Mouse (Mus musculus) midbrain, embryonic 11.5 days (tissue): ENCODE measurements around the gene Zfp1. TPM values are rescaled to one million over a fixed set of nuclear protein-coding genes. Genes with fewer than 3 reads are reported as not detected.

Experiments
- ATAC-seq: fragments of 200-750 bp; cut with Nextera tagmentation; 2 replicates; pipeline ENCODE4 v1.8.0; 2017; ENCODE audit warnings: moderate TSS enrichment, moderate library complexity; ENCODE audit not compliant: low FRiP score
- DNase-seq: peaks from one replicate; pipeline ENCODE4 v3.0.0; 2015; ENCODE audit warnings: low spot score; ENCODE audit errors: missing footprints
- H3K27ac ChIP-seq: fragments of 300-500 bp; sonication (generic); 2 replicates; pipeline ENCODE4 v1.5.1; 2014; ENCODE audit warnings: low read depth, low read length
- H3K27me3 ChIP-seq: fragments of 300-500 bp; sonication (generic); 2 replicates; pipeline ENCODE4 v1.6.1; 2014; ENCODE audit warnings: mild to moderate bottlenecking, low read length, moderate library complexity, mixed read lengths; ENCODE audit not compliant: control insufficient read depth, insufficient read depth
- H3K36me3 ChIP-seq: fragments of 300-500 bp; sonication (generic); 2 replicates; pipeline ENCODE4 v1.6.1; 2014; ENCODE audit warnings: mild to moderate bottlenecking, low read length, moderate library complexity, mixed read lengths; ENCODE audit not compliant: control insufficient read depth, insufficient read depth
- H3K4me1 ChIP-seq: fragments of 300-500 bp; sonication (generic); 2 replicates; pipeline ENCODE4 v1.6.1; 2014; ENCODE audit warnings: low read length; ENCODE audit not compliant: control insufficient read depth, insufficient read depth
- H3K4me2 ChIP-seq: fragments of 300-500 bp; sonication (generic); 2 replicates; pipeline ENCODE4 v1.6.1; 2014; ENCODE audit warnings: mild to moderate bottlenecking, moderate library complexity
- H3K4me3 ChIP-seq: fragments of 300-500 bp; sonication (generic); 2 replicates; pipeline ENCODE4 v1.5.1; 2014; ENCODE audit warnings: low read depth, low read length
- H3K9ac ChIP-seq: fragments of 300-500 bp; sonication (generic); 2 replicates; pipeline ENCODE4 v1.6.1; 2014; ENCODE audit warnings: low read length
- H3K9me3 ChIP-seq: fragments of 300-500 bp; sonication (generic); 2 replicates; pipeline ENCODE4 v1.6.1; 2016; ENCODE audit warnings: low read length; ENCODE audit not compliant: control insufficient read depth
- WGBS: fragments of 180-500 bp; shearing (Covaris S2); extraction: QIAGEN DNeasy Blood & Tissue Kit; methylation state at CpG from one replicate; pipeline ENCODE4 v1.1.7; 2014; 5-methylcytosine and 5-hydroxymethylcytosine counted together
- polyA plus RNA-seq: library from polyadenylated mRNA; unstranded; fragments of >200 nt; fragmentation: Nextera tagmentation; extraction: Ambion mirVana; gene quantifications from 2 replicates; pipeline ENCODE4 v1.2.1, GENCODE M21; 2014

Gene Zfp1
- polyA plus RNA-seq, 1 experiment from 2014 or later: 23.8 TPM

DNA sequence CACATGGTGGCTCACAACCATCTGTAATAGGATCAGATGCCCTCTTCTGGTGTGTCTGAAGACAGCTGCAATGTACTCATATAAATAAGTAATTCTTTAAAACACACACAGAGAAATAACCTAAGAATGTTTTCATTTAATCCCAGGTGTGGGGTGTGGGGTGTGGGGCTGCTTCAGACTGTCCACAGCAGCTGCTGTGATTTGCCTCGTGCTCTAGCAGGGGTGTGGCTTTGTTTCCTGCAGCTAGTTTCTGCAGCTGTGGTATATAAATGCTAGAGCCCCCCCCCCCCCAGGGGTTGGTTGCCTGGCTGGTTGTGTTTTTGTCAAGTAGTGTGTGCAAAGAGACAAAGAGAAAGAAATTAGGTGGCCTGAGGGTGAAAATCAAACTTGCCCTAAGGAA is 55.8 kb downstream of the Zfp1 start:
- H3K36me3 ChIP-seq: no peaks in the 10 kb centered on the region
- no peak overlapping the region for H3K4me2 ChIP-seq
- ATAC-seq (no peak), DNase-seq (no peak)
- H3K4me1 ChIP-seq: no peaks in the 10 kb centered on the region
- 43% methylated on average over 1 of the region's 1 CpGs for WGBS
- no peak overlapping the region for H3K27ac ChIP-seq
- no peaks in the 10 kb centered on the region for H3K27me3 ChIP-seq
- H3K9ac ChIP-seq: no peak overlapping the region
- H3K4me3 ChIP-seq: no peak overlapping the region
- no peaks in the 10 kb centered on the region for H3K9me3 ChIP-seq

DNA sequence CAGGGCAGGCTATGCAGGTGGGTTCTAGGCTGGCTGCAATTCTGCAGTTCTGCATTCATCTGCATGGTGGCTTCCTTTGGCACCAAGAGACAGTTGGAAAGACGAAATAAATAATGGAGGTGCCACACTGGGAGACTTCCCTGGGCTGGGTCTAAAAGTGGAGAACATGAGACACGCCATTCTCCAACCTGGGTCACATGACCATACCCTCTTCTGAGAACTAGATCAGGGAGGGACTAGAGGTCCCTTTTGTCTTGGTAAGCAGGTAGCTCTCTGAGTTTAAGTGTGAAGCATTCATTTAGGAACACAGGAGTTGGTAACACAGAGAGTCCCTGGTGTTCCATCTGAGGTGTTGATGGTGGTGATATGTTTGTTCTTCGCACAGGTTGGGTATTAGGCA is 57.0 kb downstream of the Zfp1 start:
- no peak for ATAC-seq
- no peak for DNase-seq
- Histone ChIP-seq H3K27me3 (no peaks in the 10 kb centered on the region), H3K36me3 (no peaks in the 10 kb centered on the region), H3K4me2 (no peak overlapping the region), H3K9ac (no peak overlapping the region), H3K4me3 (no peak overlapping the region), H3K27ac (no peak overlapping the region), H3K9me3 (no peaks in the 10 kb centered on the region), H3K4me1 (no peaks in the 10 kb centered on the region)
- WGBS: 79% methylated on average over 3 of the region's 3 CpGs

DNA sequence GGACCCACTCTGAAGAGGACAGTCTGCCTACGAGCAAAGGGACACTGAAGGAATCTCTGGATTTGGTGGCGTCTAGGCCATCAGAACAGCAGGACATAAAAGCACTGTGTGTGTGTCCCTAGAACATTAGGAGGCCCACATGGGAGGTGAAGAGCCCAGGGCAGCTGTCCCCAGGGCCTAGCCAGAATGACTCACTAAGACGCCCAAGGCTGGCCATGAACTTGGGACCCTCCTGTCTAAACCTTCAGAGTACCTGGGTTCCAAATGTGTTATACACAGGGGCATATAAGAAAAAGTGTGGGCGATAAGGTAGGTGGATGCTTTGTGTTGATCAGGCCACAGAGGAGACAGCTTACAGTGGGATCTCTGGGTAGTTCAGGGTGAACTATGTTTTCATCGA is 57.5 kb downstream of the Zfp1 start:
- 84% methylated on average over 5 of the region's 5 CpGs for WGBS
- Histone ChIP-seq H3K27ac (no peak overlapping the region), H3K4me1 (no peaks in the 10 kb centered on the region)

DNA sequence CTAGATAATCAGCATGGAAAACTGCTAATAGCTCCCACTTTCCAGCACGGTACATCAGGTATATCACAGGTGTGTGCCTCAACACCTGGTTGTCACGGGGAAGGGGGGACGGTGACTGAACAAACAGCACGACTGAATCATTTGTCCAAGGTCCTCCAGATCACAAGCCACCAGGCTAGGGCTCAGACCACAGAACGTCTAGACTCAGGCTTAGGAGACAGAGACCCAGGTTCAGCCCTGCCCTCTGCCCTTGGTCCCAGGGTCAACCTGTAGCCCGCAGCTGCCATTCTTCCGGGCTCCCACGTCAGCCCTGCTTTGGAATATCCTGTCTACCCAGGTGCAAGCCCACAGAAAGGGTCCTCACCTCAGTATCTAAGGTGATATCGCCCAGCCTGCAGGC is 58.2 kb downstream of the Zfp1 start:
- 91% methylated on average over 9 of the region's 9 CpGs for WGBS
- Histone ChIP-seq H3K4me3 (no peak overlapping the region), H3K4me2 (no peak overlapping the region), H3K4me1 (no peaks in the 10 kb centered on the region), H3K9me3 (no peaks in the 10 kb centered on the region), H3K9ac (no peak overlapping the region), H3K27me3 (no peaks in the 10 kb centered on the region), H3K36me3 (no peaks in the 10 kb centered on the region), H3K27ac (no peak overlapping the region)
- ATAC-seq (no peak), DNase-seq (no peak)

More for the DNA sequence above, 57.5 kb downstream of the Zfp1 start:
- ATAC-seq: no peak
- DNase-seq: no peak
- Histone ChIP-seq H3K27me3 (no peaks in the 10 kb centered on the region), H3K9me3 (no peaks in the 10 kb centered on the region), H3K36me3 (no peaks in the 10 kb centered on the region), H3K4me2 (no peak overlapping the region), H3K9ac (no peak overlapping the region), H3K4me3 (no peak overlapping the region)

DNA sequence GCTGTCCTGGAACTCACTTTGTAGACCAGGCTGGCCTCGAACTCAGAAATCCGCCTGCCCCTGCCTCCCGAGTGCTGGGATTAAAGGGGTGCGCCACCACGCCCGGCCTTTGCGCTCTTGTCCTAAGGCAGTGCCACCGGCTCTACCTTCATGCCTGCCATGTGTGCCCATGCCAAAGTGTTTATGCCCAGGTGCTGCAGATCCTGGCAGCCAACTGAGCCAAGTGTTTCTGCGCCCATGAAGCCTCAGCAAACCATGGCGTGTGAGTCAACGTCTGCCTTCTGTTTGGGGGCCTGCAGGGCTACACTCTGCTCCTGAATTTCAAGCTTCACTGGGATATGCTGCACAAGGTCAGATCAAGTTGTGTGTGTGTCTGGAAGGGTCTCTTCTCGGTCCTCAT is 61.4 kb downstream of the Zfp1 start:
- WGBS: 90% methylated on average over 12 of the region's 12 CpGs
- DNase-seq (no peak), ATAC-seq (no peak)
- H3K27ac ChIP-seq: no peak overlapping the region
- no peak overlapping the region for H3K9ac ChIP-seq
- H3K4me3 ChIP-seq: no peak overlapping the region
- H3K4me1 ChIP-seq: no peaks in the 10 kb centered on the region
- H3K9me3 ChIP-seq: no peaks in the 10 kb centered on the region
- no peak overlapping the region for H3K4me2 ChIP-seq
- no peaks in the 10 kb centered on the region for H3K27me3 ChIP-seq
- H3K36me3 ChIP-seq: no peaks in the 10 kb centered on the region

DNA sequence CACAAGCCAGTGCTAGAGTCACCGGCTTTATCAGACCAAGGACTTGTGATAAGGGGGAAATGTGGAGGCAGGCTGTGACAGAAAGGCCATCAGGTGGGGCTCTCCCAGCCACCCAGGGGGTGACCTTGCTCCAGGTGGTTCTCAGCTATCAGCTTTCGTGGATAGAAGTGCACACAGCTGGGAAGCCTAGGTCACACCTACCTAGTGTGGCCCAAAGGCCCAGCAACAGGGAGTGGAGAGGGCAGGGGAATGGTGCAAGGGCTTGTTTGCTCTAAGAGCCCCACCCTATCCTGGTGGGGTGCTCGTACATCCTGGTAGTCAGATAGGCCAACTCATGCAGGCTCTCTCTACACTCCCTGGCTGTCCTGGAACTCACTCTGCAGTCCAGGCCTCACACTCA is 62.0 kb downstream of the Zfp1 start:
- 80% methylated on average over 3 of the region's 3 CpGs for WGBS
- Histone ChIP-seq H3K9me3 (no peaks in the 10 kb centered on the region), H3K36me3 (no peaks in the 10 kb centered on the region; the same call in 1 of the 2 replicates), H3K27ac (no peak overlapping the region), H3K4me3 (no peak overlapping the region), H3K27me3 (no peaks in the 10 kb centered on the region), H3K4me1 (no peaks in the 10 kb centered on the region), H3K9ac (no peak overlapping the region), H3K4me2 (no peak overlapping the region)
- ATAC-seq: no peak
- DNase-seq: no peak

DNA sequence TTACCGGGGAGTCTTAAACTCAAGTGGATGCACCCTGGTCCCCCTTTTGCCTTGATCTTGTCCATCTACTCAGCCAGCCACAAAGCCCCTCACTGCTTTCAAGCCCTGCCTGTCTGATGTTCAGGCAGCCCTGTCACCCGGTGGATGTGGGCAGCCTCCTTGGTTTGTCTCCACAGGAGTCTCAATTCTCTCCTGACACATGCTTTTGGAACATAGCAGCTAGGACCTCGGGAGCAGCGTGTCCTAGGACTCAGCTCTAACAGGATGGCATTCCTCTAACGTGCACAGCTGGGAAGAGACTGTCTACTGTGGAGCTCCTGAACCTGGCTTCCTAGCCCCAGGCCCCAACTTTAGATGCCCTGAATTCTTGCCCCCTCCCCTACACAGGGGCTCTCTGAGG is 62.5 kb downstream of the Zfp1 start:
- Histone ChIP-seq H3K9me3 (no peaks in the 10 kb centered on the region), H3K4me3 (no peak overlapping the region), H3K4me2 (no peak overlapping the region), H3K27ac (no peak overlapping the region), H3K27me3 (no peaks in the 10 kb centered on the region), H3K36me3 (peaks cover 3% of the 10 kb centered on the region), H3K4me1 (no peaks in the 10 kb centered on the region), H3K9ac (no peak overlapping the region)
- 66% methylated on average over 5 of the region's 5 CpGs for WGBS
- ATAC-seq (no peak), DNase-seq (no peak)

DNA sequence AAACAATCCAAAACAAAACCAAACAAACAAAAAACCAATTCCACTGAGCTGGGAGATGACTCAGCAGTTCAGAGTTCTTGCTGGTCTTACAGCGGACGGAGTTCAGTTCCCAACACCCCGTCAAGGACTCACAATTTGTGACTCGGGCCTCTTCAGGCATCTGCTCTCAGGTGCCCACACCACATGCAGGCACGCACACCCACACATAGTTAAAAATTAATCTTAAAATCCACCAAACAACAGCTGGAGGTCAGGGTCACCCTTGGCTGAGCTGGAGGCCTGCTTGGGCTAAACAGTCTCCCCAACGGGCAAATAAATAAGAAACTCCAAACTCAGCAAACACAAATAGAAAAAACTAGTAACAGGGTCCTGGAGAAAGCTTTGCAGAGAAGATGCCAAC is 65.1 kb downstream of the Zfp1 start:
- Histone ChIP-seq H3K4me2 (no peak overlapping the region), H3K4me1 (no peaks in the 10 kb centered on the region), H3K27ac (no peak overlapping the region), H3K36me3 (peaks cover 17% of the 10 kb centered on the region), H3K9me3 (no peaks in the 10 kb centered on the region), H3K4me3 (no peak overlapping the region), H3K27me3 (no peaks in the 10 kb centered on the region), H3K9ac (no peak overlapping the region)
- WGBS: 85% methylated on average over 6 of the region's 6 CpGs
- ATAC-seq (no peak), DNase-seq (no peak)

DNA sequence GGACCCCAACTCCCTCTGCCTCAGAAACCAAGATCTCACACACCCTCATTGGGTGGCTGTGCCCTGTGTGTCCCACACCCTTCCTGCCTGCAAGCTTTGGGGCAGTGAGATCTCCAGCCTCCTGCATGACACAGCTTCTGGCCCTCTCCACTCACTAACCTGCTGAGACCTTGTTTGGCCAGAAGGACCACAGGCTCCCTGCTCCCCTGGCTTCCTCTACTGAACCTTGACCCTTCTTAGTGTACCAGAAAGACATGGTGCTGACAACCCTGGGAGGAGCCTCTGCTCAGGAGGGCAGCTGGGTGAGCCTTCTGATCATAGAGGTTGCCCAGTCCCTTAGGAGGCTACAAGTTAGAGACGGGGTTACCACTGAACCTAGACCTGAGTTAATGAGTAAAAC is 66.0 kb downstream of the Zfp1 start:
- WGBS: 76% methylated on average over 1 of the region's 1 CpGs
- H3K36me3 ChIP-seq: peaks cover 19% of the 10 kb centered on the region

More for the DNA sequence above, 66.0 kb downstream of the Zfp1 start:
- Histone ChIP-seq H3K9me3 (no peaks in the 10 kb centered on the region), H3K4me1 (no peaks in the 10 kb centered on the region), H3K4me3 (no peak overlapping the region), H3K27ac (no peak overlapping the region), H3K9ac (no peak overlapping the region), H3K27me3 (no peaks in the 10 kb centered on the region), H3K4me2 (no peak overlapping the region)
- DNase-seq (no peak), ATAC-seq (no peak)
